Comparison of ENCODE assay signal across 31 mouse cellular contexts in genomic region chr3:149601276-149601675, GRCm38 (mm10).
DNase-seq lines count a peak whose midpoint lies in the region; ATAC-seq and TF ChIP-seq lines count a peak whose summit lies in the region.
"Had no signal": no experiment of that assay in that cellular context is flagged by ENCODE, and none has a peak within 500 bp of the region (broad histone marks: within the 10 kb centered on the region; RNA-seq: fewer than 3 reads in every experiment).

No protein-coding gene starts in this region.

- no peak overlapping the region for H3K27ac ChIP-seq in forebrain, embryonic 14.5 days (ENCODE audit: low read depth, low read length)
- H3K27ac ChIP-seq in forebrain, embryonic 10.5 days: no peak overlapping the region
- no peak overlapping the region for H3K27ac ChIP-seq in lung, postnatal 0 days (ENCODE audit: low read length)
- no peak overlapping the region for H3K27ac ChIP-seq in hindbrain, embryonic 12.5 days
- no peak overlapping the region for H3K27ac ChIP-seq in gastrocnemius, adult 2 months
- H3K27ac ChIP-seq: embryonic facial prominence, embryonic 13.5 days; forebrain, embryonic 15.5 days; hindbrain, embryonic 10.5 days; kidney, embryonic 15.5 days; limb, embryonic 12.5 days; liver, embryonic 15.5 days; macrophage; midbrain, embryonic 15.5 days; stomach, postnatal 0 days had no signal

- H3K9me3 ChIP-seq in forebrain, embryonic 14.5 days (replicated peaks; ENCODE audit: control insufficient read depth, low read length): no peaks in the 10 kb centered on the region
- H3K9me3 ChIP-seq in forebrain, embryonic 10.5 days: no peaks in the 10 kb centered on the region
- no peaks in the 10 kb centered on the region for H3K9me3 ChIP-seq in lung, postnatal 0 days (ENCODE audit: low read length)
- no peaks in the 10 kb centered on the region for H3K9me3 ChIP-seq in hindbrain, embryonic 12.5 days (replicated peaks)
- H3K9me3 ChIP-seq: embryonic facial prominence, embryonic 13.5 days; forebrain, embryonic 15.5 days; hindbrain, embryonic 10.5 days; kidney, embryonic 15.5 days; limb, embryonic 12.5 days; liver, embryonic 15.5 days; midbrain, embryonic 15.5 days had no signal

- intact Hi-C loops in gastrocnemius, adult 2 months (cut with DNase I): no loop called here

- H3K9ac ChIP-seq in forebrain, embryonic 14.5 days (ENCODE audit: low read length): no peak overlapping the region
- no peak overlapping the region for H3K9ac ChIP-seq in lung, postnatal 0 days (replicated peaks; ENCODE audit: low read depth)
- H3K9ac ChIP-seq in hindbrain, embryonic 12.5 days: no peak overlapping the region
- H3K9ac ChIP-seq: embryonic facial prominence, embryonic 13.5 days; forebrain, embryonic 15.5 days; kidney, embryonic 15.5 days; limb, embryonic 12.5 days; liver, embryonic 15.5 days; midbrain, embryonic 15.5 days had no signal

- H3K4me3 ChIP-seq in forebrain, embryonic 14.5 days (ENCODE audit: low read depth, low read length): no peak overlapping the region
- no peak overlapping the region for H3K4me3 ChIP-seq in forebrain, embryonic 10.5 days
- H3K4me3 ChIP-seq in lung, postnatal 0 days (ENCODE audit: low read depth, low read length): no peak overlapping the region
- no peak overlapping the region for H3K4me3 ChIP-seq in lung, adult 2 months (replicated peaks; ENCODE audit: extremely low read depth, low read depth, low read length)
- no peak overlapping the region for H3K4me3 ChIP-seq in hindbrain, embryonic 12.5 days
- no peak overlapping the region for H3K4me3 ChIP-seq in gastrocnemius, adult 2 months
- H3K4me3 ChIP-seq: embryonic facial prominence, embryonic 13.5 days; erythroblast, embryonic 14.5 days; forebrain, embryonic 15.5 days; hindbrain, embryonic 10.5 days; kidney, embryonic 15.5 days; limb, embryonic 12.5 days; liver, embryonic 15.5 days; midbrain, embryonic 15.5 days had no signal

- no peaks in the 10 kb centered on the region for H3K27me3 ChIP-seq in forebrain, embryonic 14.5 days (replicated peaks; ENCODE audit: control insufficient read depth, insufficient read depth, low read length)
- peaks cover 9% of the 10 kb centered on the region; the same call in 1 of the 2 replicates for H3K27me3 ChIP-seq in forebrain, embryonic 10.5 days (ENCODE audit: poor library complexity, severe bottlenecking)
- no peaks in the 10 kb centered on the region for H3K27me3 ChIP-seq in lung, postnatal 0 days (replicated peaks; ENCODE audit: insufficient read depth, low read length)
- H3K27me3 ChIP-seq in hindbrain, embryonic 12.5 days: no peaks in the 10 kb centered on the region
- H3K27me3 ChIP-seq: embryonic facial prominence, embryonic 13.5 days; forebrain, embryonic 15.5 days; kidney, embryonic 15.5 days; limb, embryonic 12.5 days; liver, embryonic 15.5 days; midbrain, embryonic 15.5 days had no signal

- peak; percentile 41 for DNase-seq in forebrain, embryonic 14.5 days (ENCODE audit: low spot score)
- no peak for DNase-seq in forebrain, embryonic 10.5 days (ENCODE audit: extremely low spot score, low spot score)
- peak; percentile 47 for DNase-seq in lung, postnatal 0 days (ENCODE audit: low spot score)
- no peak for DNase-seq in lung, adult 2 months
- peak; percentile 10 for DNase-seq in layer of hippocampus, adult 9-10 months (ENCODE audit: low spot score)
- DNase-seq in gastrocnemius, adult 2 months: no peak
- DNase-seq: adrenal gland, adult 8-10 months; cerebellum, adult 11 months; cerebellum, adult 9-10 months; cerebellum, postnatal 36 days; embryo, embryonic 11 days; heart, postnatal 14 days; kidney, adult 18-20 months; kidney, postnatal 25 days; right cerebral cortex, adult 18-20 months; spleen, adult 18-20 months; thymus, adult 2 months; thymus, postnatal 36 days had no signal

- TF ChIP-seq POLR2A in lung, adult 2 months (IDR thresholded peaks at IDR 0.05; ENCODE audit: borderline replicate concordance, extremely low read depth, low read depth, low read length): no peak

- no peak for TF ChIP-seq EP300 in lung, postnatal 0 days (IDR thresholded peaks at IDR 0.05)

- H3K4me1 ChIP-seq in forebrain, embryonic 14.5 days (ENCODE audit: control insufficient read depth, insufficient read depth, low read length): 0 out of 2 replicates have a peak, but pooled peaks cover 2% of the 10 kb centered on the region
- peaks cover 12% of the 10 kb centered on the region for H3K4me1 ChIP-seq in forebrain, embryonic 10.5 days
- H3K4me1 ChIP-seq in lung, postnatal 0 days (ENCODE audit: insufficient read depth, low read depth, low read length): no peaks in the 10 kb centered on the region
- H3K4me1 ChIP-seq in lung, adult 2 months (ENCODE audit: control insufficient read depth, insufficient read depth, low read length): no peaks in the 10 kb centered on the region
- H3K4me1 ChIP-seq in hindbrain, embryonic 12.5 days: no peaks in the 10 kb centered on the region
- H3K4me1 ChIP-seq: embryonic facial prominence, embryonic 13.5 days; forebrain, embryonic 15.5 days; hindbrain, embryonic 10.5 days; limb, embryonic 12.5 days; liver, embryonic 15.5 days; midbrain, embryonic 15.5 days had no signal

- no peak overlapping the region for H3K4me2 ChIP-seq in forebrain, embryonic 14.5 days (ENCODE audit: low read length)
- H3K4me2 ChIP-seq in lung, postnatal 0 days (replicated peaks; ENCODE audit: low read depth, low read length): no peak overlapping the region
- H3K4me2 ChIP-seq in hindbrain, embryonic 12.5 days (replicated peaks): no peak overlapping the region
- H3K4me2 ChIP-seq: embryonic facial prominence, embryonic 13.5 days; forebrain, embryonic 15.5 days; kidney, embryonic 15.5 days; limb, embryonic 12.5 days; liver, embryonic 15.5 days; midbrain, embryonic 15.5 days had no signal

- WGBS in forebrain, embryonic 14.5 days: 64% methylated on average over 5 of the region's 5 CpGs
- 90% methylated on average over 5 of the region's 5 CpGs for WGBS in forebrain, embryonic 10.5 days
- 49% methylated on average over 5 of the region's 5 CpGs for WGBS in lung, postnatal 0 days
- 66% methylated on average over 5 of the region's 5 CpGs for WGBS in lung, adult 2 months
- 79% methylated on average over 5 of the region's 5 CpGs for WGBS in hindbrain, embryonic 12.5 days

- no peaks in the 10 kb centered on the region for H3K36me3 ChIP-seq in forebrain, embryonic 14.5 days (ENCODE audit: control insufficient read depth, insufficient read depth, low read length)
- H3K36me3 ChIP-seq in forebrain, embryonic 10.5 days (replicated peaks): no peaks in the 10 kb centered on the region
- no peaks in the 10 kb centered on the region for H3K36me3 ChIP-seq in lung, postnatal 0 days (ENCODE audit: insufficient read depth, low read length)
- H3K36me3 ChIP-seq in hindbrain, embryonic 12.5 days: no peaks in the 10 kb centered on the region
- H3K36me3 ChIP-seq: embryonic facial prominence, embryonic 13.5 days; forebrain, embryonic 15.5 days; G1E; hindbrain, embryonic 10.5 days; kidney, embryonic 15.5 days; limb, embryonic 12.5 days; liver, embryonic 15.5 days; midbrain, embryonic 15.5 days had no signal

- no peak for TF ChIP-seq CTCF in lung, postnatal 0 days (IDR thresholded peaks at IDR 0.05)
- TF ChIP-seq CTCF in lung, adult 2 months (IDR thresholded peaks at IDR 0.05; ENCODE audit: insufficient read depth, low read length): no peak
- TF ChIP-seq CTCF in gastrocnemius, adult 2 months (IDR thresholded peaks at IDR 0.05): no peak

- ATAC-seq in forebrain, embryonic 14.5 days: no peak
- peak; percentile 41 for ATAC-seq in lung, postnatal 0 days
- ATAC-seq in hindbrain, embryonic 12.5 days (ENCODE audit: low FRiP score): no peak
- ATAC-seq: forebrain, embryonic 15.5 days; hindbrain, embryonic 16.5 days; midbrain, embryonic 15.5 days had no signal

Comparison
In these comparisons a context has a peak if more than half of its experiments do, and no peak if none do; other contexts are left out.
1. DNase-seq: peak in forebrain, embryonic 14.5 days (single experiment), lung, postnatal 0 days (single experiment) and layer of hippocampus, adult 9-10 months (single experiment); none in forebrain, embryonic 10.5 days (single experiment), lung, adult 2 months (single experiment) and gastrocnemius, adult 2 months (single experiment).